Mouse (Mus musculus) lung, postnatal 4 days (tissue): Measurements from ENCODE around the gene Hhat.

Source experiments
- DNase-seq, 2 experiments: peaks; one replicate each; pipeline ENCODE4 v3.0.0; 2021

Hhat gene

GRCm38 (mm10) chr1:192478176-192478575 is 292.8 kb downstream of the Hhat start:
- no peak for DNase-seq

- DNase-seq = no peak
Measured at GRCm38 (mm10) chr1:192477556-192477955, 293.5 kb downstream of the Hhat start.

GRCm38 (mm10) chr1:192476704-192477103 is 294.3 kb downstream of the Hhat start:
- DNase-seq = peak; percentile 28 to 49

- DNase-seq = no peak
Measured at GRCm38 (mm10) chr1:192473134-192473533, 297.9 kb downstream of the Hhat start.

DNA sequence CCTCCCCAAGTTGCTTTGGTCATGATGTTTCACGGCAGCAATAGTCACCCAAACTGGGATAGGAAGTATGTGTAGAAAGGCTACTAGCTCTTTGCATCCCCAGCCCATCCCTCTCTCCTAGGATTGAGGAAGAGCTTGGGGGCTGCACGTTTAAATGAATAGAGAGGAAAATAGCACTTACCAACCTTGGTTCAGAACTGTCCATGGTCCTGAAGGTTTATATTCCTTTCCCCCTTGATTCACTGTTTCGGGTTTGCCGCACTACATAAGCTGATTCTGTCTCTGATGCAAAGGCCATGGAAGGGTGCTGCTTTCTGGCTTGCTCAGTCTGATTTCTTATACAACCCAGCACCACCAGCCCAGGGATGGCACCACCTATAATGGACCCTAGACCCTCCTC is 298.7 kb downstream of the Hhat start:
- no peak for DNase-seq

DNA sequence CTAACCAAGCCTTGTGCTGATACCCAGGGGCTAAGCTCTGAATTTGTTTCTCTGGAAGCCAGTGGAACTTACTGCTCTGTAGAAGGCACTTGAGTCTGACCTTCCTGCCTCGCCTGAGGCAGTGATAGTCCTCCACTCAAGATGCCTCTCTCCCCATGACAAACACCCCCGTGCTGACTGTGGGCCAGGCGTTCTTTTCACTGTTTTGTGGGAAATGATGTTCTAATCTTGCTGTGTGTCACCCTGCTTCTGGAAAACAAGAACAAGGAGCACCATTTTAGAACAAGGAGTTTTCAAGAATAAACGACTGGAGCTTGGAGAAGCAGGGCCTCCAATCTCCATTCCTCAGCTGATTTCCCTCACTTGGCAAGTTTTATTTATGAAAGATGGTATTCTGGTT is 307.3 kb downstream of the Hhat start:
- no peak for DNase-seq

- DNase-seq = peak; percentile 31 to 57
Measured at GRCm38 (mm10) chr1:192457526-192458206, 313.4 kb downstream of the Hhat start.

GRCm38 (mm10) chr1:192457037-192457436 is 314.0 kb downstream of the Hhat start:
- no peak for DNase-seq

- no peak for DNase-seq
Measured at GRCm38 (mm10) chr1:192454981-192455380, 316.0 kb downstream of the Hhat start.

- DNase-seq = no peak
Measured at GRCm38 (mm10) chr1:192454501-192454900, 316.5 kb downstream of the Hhat start.

DNA sequence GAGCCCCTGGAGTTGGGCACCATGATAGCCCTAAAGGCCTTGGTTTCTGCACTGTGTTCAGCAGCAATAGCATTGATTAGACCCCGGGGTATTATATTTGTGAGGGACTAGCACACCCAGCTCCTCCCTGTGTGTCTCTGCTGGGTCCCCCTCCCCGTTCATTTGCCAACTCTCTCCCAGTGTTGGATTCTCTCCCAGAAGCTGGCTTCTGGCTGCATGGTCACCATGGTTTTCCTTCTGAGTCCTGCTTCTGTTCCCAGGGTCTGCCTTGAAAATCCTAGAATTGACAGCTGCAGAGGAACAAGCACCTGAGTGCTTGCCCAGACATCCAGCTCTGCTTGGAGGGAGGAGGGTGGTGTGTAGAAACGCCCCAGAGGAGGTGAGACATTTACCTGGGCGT is 319.3 kb downstream of the Hhat start:
- no peak for DNase-seq

DNA sequence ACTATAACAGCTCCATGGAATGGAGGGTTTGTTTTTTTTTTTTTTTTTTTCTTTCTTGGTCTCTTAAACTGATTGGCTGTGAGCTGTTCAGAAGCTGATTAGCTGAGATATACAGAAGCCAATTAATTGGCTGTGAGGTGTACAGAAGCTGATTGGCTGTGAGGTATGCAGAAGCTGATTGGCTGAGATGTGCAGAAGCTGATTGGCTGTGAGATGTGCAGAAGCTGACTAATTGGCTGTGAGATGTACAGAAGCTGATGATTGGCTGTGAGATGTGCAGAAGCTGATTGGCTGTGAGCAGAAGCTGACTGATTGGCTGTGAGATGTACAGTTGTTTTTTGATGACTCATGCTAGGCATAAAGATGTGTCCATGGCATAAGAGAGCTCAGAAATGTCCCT is 320.6 kb downstream of the Hhat start:
- no peak for DNase-seq

DNA sequence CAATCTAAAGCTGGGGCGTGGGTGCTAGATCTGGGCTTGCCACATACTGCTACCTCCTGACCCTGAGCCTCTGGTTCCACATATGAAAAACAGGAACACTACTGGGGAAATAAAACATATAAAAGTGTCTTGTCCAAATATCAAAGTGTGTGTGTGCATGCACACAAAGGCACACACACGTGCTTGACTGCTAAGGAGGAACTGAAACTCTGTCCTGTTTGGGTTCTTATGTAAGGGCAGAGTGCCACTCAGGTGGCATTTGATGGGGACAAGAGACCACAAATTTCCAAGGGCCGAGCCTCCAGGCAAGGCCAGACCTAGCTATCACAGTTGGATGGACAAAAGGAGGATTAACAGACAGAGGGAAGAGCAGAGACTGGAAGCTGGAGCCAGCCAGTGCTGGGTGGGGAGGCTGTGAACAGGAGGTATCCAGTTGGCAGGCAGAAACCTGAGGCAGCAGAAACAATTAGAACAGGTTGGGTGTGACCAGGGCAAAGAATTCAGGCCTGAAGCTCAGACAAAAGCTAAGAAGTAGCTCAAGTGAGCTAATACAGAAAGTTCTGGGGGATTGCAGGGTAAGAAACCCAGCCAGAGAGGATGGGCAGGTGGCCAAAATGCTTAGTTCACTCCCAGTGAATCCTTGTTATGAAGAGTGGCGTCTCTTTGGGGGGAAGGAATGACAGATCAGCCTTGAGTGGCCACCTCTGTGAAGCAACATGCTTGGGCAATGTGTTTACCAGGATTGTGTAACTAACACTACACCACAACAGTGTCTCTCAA is 321.3 kb downstream of the Hhat start:
- no peak for DNase-seq

DNA sequence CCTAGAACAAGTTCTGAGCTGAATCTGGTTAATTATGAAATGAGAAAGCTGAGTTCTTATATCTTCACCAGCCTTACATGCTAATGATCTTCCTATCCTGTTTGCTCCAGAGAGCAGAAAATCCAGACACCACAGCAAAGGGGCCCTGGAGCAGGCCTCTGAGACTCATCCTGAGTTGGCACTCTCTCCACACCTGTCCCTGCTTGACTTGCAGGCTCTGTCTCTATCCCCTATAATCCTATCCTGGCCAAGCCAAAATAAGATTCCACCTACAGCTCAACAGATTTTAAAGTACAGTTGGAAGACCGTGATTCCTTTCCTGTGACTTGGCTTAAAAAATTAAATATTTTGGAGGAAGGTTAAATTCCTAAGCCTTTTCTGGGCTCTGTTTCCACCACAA is 322.5 kb downstream of the Hhat start:
- DNase-seq = no peak

DNA sequence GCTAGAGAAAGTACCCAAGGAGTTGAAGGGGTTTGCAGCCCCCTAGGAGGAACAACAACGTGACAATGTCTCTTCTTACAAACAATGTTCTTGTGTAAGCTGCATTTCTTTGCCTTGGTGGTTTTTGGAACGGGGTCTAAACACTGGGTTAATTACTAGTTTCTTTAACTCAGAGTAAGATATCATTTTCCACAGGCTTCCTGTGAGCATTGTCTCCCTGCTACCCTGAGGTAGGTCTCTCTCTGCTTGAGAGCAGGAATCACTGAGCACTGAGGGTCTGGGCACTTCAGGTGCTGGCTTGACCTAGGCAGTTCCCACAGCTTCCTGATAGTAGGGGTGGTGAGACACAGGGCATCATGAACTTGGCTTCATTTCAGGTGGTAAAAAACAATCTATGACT is 323.4 kb downstream of the Hhat start:
- no peak for DNase-seq
